Mouse (Mus musculus) spleen, adult 10 weeks (tissue): ENCODE results near the gene Gm7145. TPM values are rescaled to one million over a fixed set of nuclear protein-coding genes. Genes with fewer than 3 reads are reported as not detected.

ENCODE experiments used
- polyA plus RNA-seq: library from polyadenylated mRNA; stranded (reverse); fragments of 350-450 nt; fragmentation: Illumina TruSeq; extraction: RNeasy Lipid Tissue Mini Kit (QIAGEN cat#74804); gene quantifications from one replicate; pipeline ENCODE4 v1.2.3, GENCODE M21; 2015; ENCODE audit warnings: low replicate concordance; ENCODE audit not compliant: insufficient read depth

Gene Gm7145
- not detected for polyA plus RNA-seq

DNA sequence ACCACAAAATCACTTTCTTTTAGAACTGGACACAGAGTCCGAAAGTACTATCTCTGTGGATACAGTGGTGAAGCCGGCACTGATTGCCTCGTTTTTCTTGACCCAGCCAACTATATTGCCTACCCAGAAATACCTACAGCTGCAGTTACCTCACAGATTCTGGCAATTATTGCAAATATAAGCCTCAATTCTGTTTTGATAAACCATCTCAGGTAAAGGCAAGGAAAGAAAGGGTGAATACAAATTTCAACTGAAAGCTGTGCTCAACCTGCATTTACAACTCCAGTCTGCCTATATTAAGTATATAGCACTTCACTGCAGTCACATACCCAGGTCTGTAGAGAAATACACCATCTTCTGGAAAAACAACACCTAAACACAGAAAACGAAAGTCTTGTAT lies at the start of gene Gm7145:
Gm7145 (plus strand) TSS at position 301 of the 400 bp plus-strand sequence.

DNA sequence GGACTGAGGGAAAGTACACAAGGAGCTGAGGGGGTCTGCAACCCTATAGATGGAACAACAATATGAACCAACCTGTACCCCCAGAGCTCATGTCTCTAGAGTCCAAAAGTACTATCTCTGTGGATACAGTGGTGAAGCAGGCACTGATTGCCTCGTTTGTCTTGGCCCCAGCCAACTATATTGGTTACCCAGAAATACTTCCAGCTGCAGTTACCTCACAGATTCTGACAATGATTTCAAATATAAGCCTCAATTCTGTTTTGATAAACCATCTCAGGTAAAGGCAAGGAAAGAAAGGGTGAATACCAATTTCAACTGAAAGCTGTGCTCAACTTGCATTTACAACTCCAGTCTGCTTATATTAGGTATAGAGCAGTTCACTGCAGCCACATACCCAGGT lies 38.0 kb upstream of the Gm7145 start, which contains the start of gene Gm28168:
Gm28168 (plus strand) TSS at position 301 of the 400 bp plus-strand sequence.

Other genes with a start within 250 kb of the Gm7145 start
- not detected for gene B020011L13Rik, start 184.8 kb upstream of the Gm7145 start, polyA plus RNA-seq
- gene Gm28360, start 135.9 kb upstream of the Gm7145 start, polyA plus RNA-seq, result not detected
- gene Gm28168, start 37.9 kb upstream of the Gm7145 start, polyA plus RNA-seq, result not detected
- gene Gm29106, start 210.6 kb downstream of the Gm7145 start, polyA plus RNA-seq, result not detected